Mouse (Mus musculus): ENCODE results near the gene Olfm4.

DNA sequence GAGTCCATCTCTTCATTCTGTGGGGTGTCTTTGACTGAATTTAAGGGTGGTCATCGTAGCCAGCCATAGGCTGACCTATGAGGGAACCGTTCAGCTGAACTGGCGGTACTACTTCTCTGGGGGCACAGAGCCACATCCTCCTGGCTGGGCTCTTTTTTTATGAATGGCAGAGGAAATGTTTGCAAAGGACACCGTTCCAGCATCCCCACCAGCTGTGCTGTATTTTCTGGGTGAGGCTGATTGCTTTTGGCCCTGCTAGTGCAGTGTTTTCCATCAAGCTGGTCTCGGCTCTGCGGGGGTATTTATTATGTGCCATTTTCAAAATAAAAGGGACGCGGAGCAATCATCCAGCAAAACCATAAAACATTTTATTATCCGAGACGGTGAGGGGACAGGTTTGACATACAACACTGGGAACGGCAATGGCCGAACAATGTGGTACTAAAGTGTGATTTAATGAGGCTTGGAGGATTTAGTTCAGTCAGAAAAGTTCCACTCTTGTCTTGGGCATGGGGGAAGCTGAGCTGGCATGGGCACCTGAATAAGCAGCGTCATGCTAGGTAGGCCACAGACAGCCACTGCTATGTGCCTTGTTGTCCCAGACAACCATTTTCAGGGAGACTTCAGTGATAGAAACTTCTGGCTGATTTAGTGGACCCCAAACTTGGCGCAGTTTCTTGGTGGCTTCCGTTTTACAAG, 25.9 kb upstream of the Olfm4 start:
- TF ChIP-seq POLR2A (IDR thresholded peaks at IDR 0.05; ENCODE audit: borderline replicate concordance, extremely low read depth, low read depth, low read length): no peak
- no peak for TF ChIP-seq CTCF (IDR thresholded peaks at IDR 0.05; ENCODE audit: insufficient read depth, low read length)

Data from lung, adult 2 months (tissue).